Mouse (Mus musculus) heart, embryonic 16.5 days (tissue): Measurements from ENCODE around the gene Stradb. TPM values are rescaled to one million over a fixed set of nuclear protein-coding genes. Genes with fewer than 3 reads are reported as not detected.

Experiments used
- ATAC-seq: fragments of 200-750 bp; cut with Nextera tagmentation; replicated peaks from 2 replicates; pipeline ENCODE4 v1.8.0; 2017; ENCODE audit warnings: moderate number of reproducible peaks; ENCODE audit not compliant: insufficient read depth, low FRiP score; ENCODE audit errors: extremely low read depth
- H3K27ac ChIP-seq: fragments of 300-500 bp; sonication (generic); 2 replicates; pipeline ENCODE4 v1.5.1; 2014; ENCODE audit warnings: mild to moderate bottlenecking, low read length, control low read depth, moderate library complexity
- H3K27me3 ChIP-seq: fragments of 300-500 bp; sonication (generic); 2 replicates; pipeline ENCODE4 v1.6.1; 2014; ENCODE audit warnings: low read length, mixed read lengths; ENCODE audit not compliant: control insufficient read depth, insufficient read depth
- H3K36me3 ChIP-seq: fragments of 300-500 bp; sonication (generic); 2 replicates; pipeline ENCODE4 v1.6.1; 2014; ENCODE audit not compliant: control insufficient read depth, insufficient read depth
- H3K4me1 ChIP-seq: fragments of 300-500 bp; sonication (generic); 2 replicates; pipeline ENCODE4 v1.6.1; 2014; ENCODE audit warnings: low read length, mixed read lengths; ENCODE audit not compliant: control insufficient read depth, insufficient read depth
- H3K4me2 ChIP-seq: fragments of 300-500 bp; sonication (generic); 2 replicates; pipeline ENCODE4 v1.6.1; 2014; ENCODE audit warnings: low read depth, mild to moderate bottlenecking, control low read depth, low read length
- H3K4me3 ChIP-seq: fragments of 300-500 bp; sonication (generic); 2 replicates; pipeline ENCODE4 v1.5.1; 2014; ENCODE audit warnings: mild to moderate bottlenecking, control low read depth, low read length
- H3K9ac ChIP-seq: fragments of 300-500 bp; sonication (generic); 2 replicates; pipeline ENCODE4 v1.6.1; 2014; ENCODE audit warnings: low read length, control low read depth
- H3K9me3 ChIP-seq: fragments of 300-500 bp; sonication (generic); replicated peaks from 2 replicates; pipeline ENCODE4 v1.6.1; 2016; ENCODE audit warnings: low read length; ENCODE audit not compliant: control insufficient read depth
- WGBS: fragments of 180-500 bp; shearing (Covaris S2); extraction: QIAGEN DNeasy Blood & Tissue Kit; methylation state at CpG from one replicate; pipeline ENCODE4 v1.1.7; 2014; 5-methylcytosine and 5-hydroxymethylcytosine counted together
- polyA plus RNA-seq: library from polyadenylated mRNA; unstranded; fragments of >200 nt; fragmentation: Nextera tagmentation; extraction: Ambion mirVana; gene quantifications from 2 replicates; pipeline ENCODE4 v1.2.1, GENCODE M21; 2015

Gene Stradb
- polyA plus RNA-seq, 1 experiment from 2014 or later: 25.9 TPM

DNA sequence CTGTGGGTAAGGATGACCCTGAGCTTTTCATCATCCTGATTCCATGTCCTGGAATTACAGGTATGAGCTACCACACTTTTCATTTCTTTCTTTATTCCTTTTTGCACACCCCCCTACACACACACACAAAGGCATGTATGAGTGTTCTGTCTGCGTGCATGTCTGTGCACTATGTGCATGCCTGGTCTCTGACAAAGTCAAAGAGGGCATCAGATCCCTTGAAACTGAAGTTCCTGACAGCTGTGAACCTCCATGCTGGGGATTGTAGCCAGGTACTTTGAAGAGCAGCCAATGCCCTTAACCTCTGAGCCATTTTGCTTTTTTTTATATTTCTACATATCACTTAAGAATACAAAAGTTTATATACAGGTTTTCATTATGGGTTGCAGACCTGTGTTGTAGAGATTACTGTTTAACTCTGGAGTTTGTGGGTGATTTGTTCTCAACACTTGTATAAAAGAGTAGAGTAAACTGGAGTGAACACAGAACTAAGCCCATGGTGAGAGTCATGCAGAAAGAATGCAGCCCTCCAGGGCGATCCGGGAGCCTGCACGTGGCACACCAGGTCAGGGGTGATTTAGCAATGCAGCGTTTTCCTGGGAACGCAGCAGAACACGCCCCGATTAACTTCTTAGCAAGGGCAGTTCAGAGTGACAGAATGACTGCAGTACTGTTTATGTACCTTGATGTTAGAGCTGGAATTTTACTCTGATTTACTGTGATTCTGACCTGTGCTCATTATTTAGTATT lies 22.2 kb upstream of the Stradb start:
- Histone ChIP-seq H3K9me3 (no peaks in the 10 kb centered on the region), H3K4me3 (no peak overlapping the region), H3K36me3 (0 out of 2 replicates have a peak, but pooled peaks cover 2% of the 10 kb centered on the region), H3K27me3 (no peaks in the 10 kb centered on the region), H3K9ac (peak overlapping the region; percentile 42; the same call in 1 of the 2 replicates), H3K27ac (peak overlapping the region; percentile 88), H3K4me1 (peaks cover 64% of the 10 kb centered on the region), H3K4me2 (peak overlapping the region; percentile 35; the same call in 1 of the 2 replicates)
- ATAC-seq: peak; percentile 65
- WGBS: 16% methylated on average over 8 of the region's 8 CpGs

GRCm38 (mm10) chr1:58951841-58952240 lies 21.5 kb upstream of the Stradb start:
- Histone ChIP-seq H3K4me1 (peaks cover 62% of the 10 kb centered on the region), H3K27me3 (no peaks in the 10 kb centered on the region), H3K36me3 (no peaks in the 10 kb centered on the region), H3K4me2 (no peak overlapping the region), H3K27ac (peak overlapping the region; percentile 88), H3K9ac (no peak overlapping the region), H3K4me3 (no peak overlapping the region), H3K9me3 (no peaks in the 10 kb centered on the region)
- ATAC-seq: no peak
- 58% methylated on average over 4 of the region's 4 CpGs for WGBS

DNA sequence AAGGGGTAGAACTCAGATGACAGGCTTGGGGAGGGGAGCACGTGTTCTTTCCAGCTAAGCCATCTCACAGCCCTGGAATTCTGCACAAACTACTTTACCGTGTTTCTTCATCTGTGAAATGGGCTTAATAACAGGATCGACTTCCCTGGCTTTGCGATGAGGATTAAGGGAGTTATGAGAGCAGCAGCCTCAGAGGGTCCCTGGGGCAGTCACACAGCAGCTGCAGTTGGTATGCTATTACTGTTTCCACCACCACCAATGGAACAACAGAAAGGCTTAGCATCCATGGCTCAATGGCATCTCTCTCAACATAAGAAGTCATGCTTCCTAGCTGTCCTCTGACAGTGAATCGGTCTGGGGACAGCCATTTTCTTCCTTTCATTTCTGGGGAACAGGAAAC lies 20.8 kb upstream of the Stradb start:
- H3K9ac ChIP-seq: no peak overlapping the region
- ATAC-seq: no peak
- peaks cover 65% of the 10 kb centered on the region for H3K4me1 ChIP-seq
- H3K27ac ChIP-seq: peak overlapping the region; percentile 15; the same call in 1 of the 2 replicates
- H3K4me2 ChIP-seq: no peak overlapping the region
- no peaks in the 10 kb centered on the region for H3K36me3 ChIP-seq
- H3K27me3 ChIP-seq: no peaks in the 10 kb centered on the region
- no peaks in the 10 kb centered on the region for H3K9me3 ChIP-seq
- 82% methylated on average over 5 of the region's 5 CpGs for WGBS
- no peak overlapping the region for H3K4me3 ChIP-seq

- Histone ChIP-seq H3K27me3 (no peaks in the 10 kb centered on the region), H3K36me3 (no peaks in the 10 kb centered on the region), H3K27ac (peak overlapping the region; percentile 15; the same call in 1 of the 2 replicates), H3K4me1 (peaks cover 68% of the 10 kb centered on the region), H3K9me3 (no peaks in the 10 kb centered on the region), H3K4me2 (no peak overlapping the region), H3K9ac (no peak overlapping the region), H3K4me3 (no peak overlapping the region)
- WGBS: 35% methylated on average over 4 of the region's 4 CpGs
- ATAC-seq: no peak
These were observed 20.3 kb upstream of the Stradb start for GRCm38 (mm10) chr1:58952997-58953396.

- Histone ChIP-seq H3K9me3 (no peaks in the 10 kb centered on the region), H3K4me2 (peak overlapping the region; percentile 6; the same call in 1 of the 2 replicates), H3K9ac (no peak overlapping the region), H3K4me3 (no peak overlapping the region), H3K4me1 (peaks cover 74% of the 10 kb centered on the region), H3K36me3 (no peaks in the 10 kb centered on the region), H3K27ac (peak overlapping the region; percentile 4), H3K27me3 (no peaks in the 10 kb centered on the region)
- 56% methylated on average over 9 of the region's 9 CpGs for WGBS
- ATAC-seq: no peak
These were observed 19.5 kb upstream of the Stradb start for GRCm38 (mm10) chr1:58953686-58954434.

DNA sequence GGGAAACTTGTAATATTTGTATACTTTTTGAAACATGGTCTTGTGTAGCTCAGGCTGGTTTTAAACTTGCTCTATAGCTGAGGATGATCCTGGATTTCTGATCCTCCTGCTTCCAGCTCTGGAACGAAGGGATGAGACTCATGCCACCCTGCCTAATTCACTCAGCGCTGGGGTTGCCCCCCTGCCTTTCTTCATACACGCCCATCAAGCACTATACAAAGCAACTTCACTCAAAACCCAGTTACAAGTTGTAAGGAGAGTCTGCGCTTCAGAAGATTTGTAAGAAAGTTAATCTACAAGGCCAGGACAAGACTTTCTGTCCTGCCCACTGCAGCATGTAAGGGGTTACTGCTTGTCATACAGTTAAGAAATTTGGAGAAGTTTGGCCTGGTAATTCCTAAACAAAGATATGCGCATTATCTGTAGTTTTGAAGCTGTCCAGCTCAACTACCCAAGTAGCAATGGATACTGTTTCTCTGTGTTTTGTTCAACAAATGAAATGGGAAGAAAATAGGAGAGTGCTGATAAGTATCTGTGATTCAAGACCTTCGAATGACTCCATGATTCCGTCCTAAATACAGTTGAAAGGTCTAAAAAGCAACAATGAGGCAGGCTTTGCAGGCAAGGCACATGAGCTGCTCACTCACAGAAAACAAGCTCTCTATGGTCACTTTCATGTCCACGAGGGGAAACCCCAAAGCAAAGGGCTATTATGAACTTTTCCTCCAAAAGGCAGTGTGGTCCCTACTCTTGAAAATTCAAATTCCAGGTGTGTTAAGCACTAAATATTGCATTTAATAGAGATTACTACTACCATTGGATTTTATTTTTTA lies 18.5 kb upstream of the Stradb start:
- no peak overlapping the region for H3K4me3 ChIP-seq
- 67% methylated on average over 8 of the region's 8 CpGs for WGBS
- peaks cover 75% of the 10 kb centered on the region for H3K4me1 ChIP-seq
- no peak overlapping the region for H3K9ac ChIP-seq
- H3K9me3 ChIP-seq: no peaks in the 10 kb centered on the region
- H3K36me3 ChIP-seq: no peaks in the 10 kb centered on the region
- H3K27me3 ChIP-seq: no peaks in the 10 kb centered on the region
- ATAC-seq: no peak
- no peak overlapping the region for H3K4me2 ChIP-seq
- H3K27ac ChIP-seq: no peak overlapping the region

DNA sequence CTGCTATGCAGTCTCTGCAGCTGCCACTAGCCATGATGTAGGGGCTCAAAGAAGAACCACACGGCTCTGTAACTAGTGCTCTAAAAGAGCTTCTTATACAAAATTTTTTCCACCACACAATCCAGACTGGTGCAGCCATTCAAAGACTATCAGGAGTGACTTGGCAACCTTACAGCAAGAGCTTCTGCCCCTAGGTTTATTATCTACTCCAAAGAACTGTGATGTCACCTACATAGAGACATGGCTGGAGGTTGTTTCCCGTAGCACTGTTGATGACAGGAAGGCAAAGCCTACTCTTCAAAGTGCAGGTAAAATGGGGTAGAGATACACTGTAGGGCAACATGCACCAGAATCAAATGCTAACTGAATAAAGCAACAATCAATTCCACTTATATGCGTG lies 17.6 kb upstream of the Stradb start:
- peak overlapping the region; percentile 54 for H3K27ac ChIP-seq
- WGBS: 55% methylated on average over 3 of the region's 3 CpGs

DNA sequence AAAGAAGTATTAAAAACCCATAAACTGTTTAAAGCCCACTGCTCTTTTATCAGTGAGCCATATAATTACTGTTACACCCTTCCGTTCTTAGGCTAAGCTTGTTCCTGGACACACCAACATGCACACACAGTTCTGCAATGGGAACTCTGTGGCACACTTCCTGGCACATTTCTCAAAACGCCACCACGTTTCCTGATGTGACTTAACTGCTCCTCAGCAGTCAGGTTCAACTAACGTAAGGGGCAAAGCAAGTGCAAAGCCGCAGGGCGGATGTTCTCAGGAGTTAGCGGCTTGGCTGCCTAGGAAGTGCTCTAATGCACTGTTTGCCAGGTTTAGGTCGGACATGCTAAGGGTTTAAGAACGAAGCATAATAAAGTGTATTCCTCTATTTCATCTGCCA lies 17.1 kb upstream of the Stradb start:
- no peak overlapping the region for H3K9ac ChIP-seq
- 0 out of 2 replicates have a peak, but pooled peaks have one; percentile 21 for ATAC-seq
- no peaks in the 10 kb centered on the region for H3K36me3 ChIP-seq
- 57% methylated on average over 9 of the region's 9 CpGs for WGBS
- no peak overlapping the region for H3K4me3 ChIP-seq
- H3K27ac ChIP-seq: no peak overlapping the region
- H3K4me1 ChIP-seq: peaks cover 71% of the 10 kb centered on the region
- no peaks in the 10 kb centered on the region for H3K27me3 ChIP-seq
- no peak overlapping the region for H3K4me2 ChIP-seq
- H3K9me3 ChIP-seq: no peaks in the 10 kb centered on the region

More for the DNA sequence above, 17.6 kb upstream of the Stradb start:
- Histone ChIP-seq H3K36me3 (no peaks in the 10 kb centered on the region), H3K4me2 (no peak overlapping the region), H3K9me3 (no peaks in the 10 kb centered on the region), H3K4me3 (no peak overlapping the region), H3K27me3 (no peaks in the 10 kb centered on the region), H3K9ac (no peak overlapping the region), H3K4me1 (peaks cover 71% of the 10 kb centered on the region)
- no peak for ATAC-seq
